Mouse (Mus musculus) kidney, adult 9 months (tissue): ENCODE results near the gene Umad1.

ENCODE experiments used
- DNase-seq: peaks from one replicate; pipeline ENCODE4 v3.0.0; 2022

Gene Umad1

GRCm38 (mm10) chr6:8421959-8422581 lies 163.0 kb downstream of the Umad1 start:
- DNase-seq = no peak

DNA sequence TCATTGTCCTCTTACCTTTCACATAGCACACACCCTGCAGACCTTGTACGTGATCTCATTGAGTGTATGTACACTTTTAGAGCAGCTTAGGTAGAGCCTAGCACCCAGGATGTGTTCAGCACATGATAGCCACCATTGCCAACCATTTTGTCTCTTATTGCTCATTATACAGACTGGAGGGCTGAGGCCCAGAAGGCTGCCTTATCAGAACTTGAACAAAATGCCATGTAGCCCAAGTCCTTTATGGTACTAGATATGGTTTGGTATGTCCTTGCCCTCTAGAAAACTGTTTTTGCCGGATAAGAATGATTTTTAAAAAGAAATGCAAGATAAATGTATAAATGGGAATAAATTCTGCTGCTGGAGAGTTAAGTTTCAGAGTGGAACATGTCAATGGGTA lies 164.1 kb downstream of the Umad1 start:
- DNase-seq = no peak

GRCm38 (mm10) chr6:8427692-8428091 lies 168.6 kb downstream of the Umad1 start:
- no peak for DNase-seq

- no peak for DNase-seq
Measured at GRCm38 (mm10) chr6:8430610-8431234, 171.6 kb downstream of the Umad1 start.

- DNase-seq = no peak
Measured at GRCm38 (mm10) chr6:8433179-8433578, 174.1 kb downstream of the Umad1 start.

- DNase-seq = no peak
Measured at GRCm38 (mm10) chr6:8437937-8438336, 178.8 kb downstream of the Umad1 start.

DNA sequence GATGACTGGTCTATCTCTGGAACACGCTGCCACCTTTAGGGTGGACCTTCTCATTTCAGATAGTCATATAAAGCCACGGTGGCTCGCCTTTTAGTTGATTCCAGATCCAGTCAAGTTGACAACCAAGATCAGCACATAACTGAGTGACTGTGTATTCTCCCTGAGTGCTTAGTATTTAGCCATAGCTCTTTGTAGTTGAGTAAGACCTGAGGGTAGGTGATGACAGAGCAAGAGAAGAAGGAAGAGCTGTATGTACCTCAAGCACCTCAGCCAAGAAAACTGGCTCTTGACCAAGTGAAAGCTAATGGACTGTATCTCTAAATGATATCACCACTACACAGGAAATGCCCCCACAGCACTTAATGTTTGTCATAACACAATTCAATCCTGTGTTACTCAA lies 182.7 kb downstream of the Umad1 start:
- no peak for DNase-seq

GRCm38 (mm10) chr6:8446786-8447185 lies 187.7 kb downstream of the Umad1 start:
- DNase-seq = no peak

DNA sequence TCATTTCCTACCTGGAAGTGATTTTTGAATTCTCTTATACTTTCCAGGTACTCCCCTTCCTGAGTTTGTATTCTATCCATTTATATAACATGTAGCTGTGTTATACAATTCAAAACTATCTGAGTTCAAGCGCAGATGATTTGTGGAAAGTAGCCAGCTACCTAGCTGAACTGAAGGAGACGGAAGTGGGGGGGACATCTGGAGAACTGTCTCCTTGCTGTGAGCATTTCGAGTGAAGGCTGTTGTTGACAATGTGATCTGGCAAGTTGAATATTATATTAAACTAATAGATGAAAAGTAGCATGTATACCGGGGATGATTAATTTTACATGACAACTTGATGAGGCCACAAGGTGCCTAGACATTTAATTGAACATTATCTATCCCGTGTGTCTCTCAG lies 196.5 kb downstream of the Umad1 start:
- DNase-seq = no peak

DNA sequence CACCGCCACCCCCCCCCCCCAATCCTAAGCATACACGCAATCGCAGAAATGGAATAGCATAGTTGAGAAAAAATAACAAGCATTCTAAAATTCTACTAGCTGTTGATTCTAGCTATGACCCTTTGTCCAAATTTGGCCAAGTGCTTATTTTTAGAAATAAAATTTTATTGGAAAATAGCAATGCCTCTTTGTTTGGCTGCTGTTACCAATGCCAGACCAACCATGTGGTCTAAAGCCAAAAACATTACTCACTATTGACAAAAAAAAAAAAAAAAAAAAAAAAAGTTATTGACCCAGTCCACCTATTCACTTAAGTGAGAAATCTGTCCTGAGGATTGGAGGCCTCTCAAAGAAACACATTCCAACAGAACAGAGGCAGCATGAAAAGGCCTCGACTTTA lies 199.5 kb downstream of the Umad1 start:
- DNase-seq = no peak

GRCm38 (mm10) chr6:8462447-8462846 lies 203.4 kb downstream of the Umad1 start:
- DNase-seq = peak; percentile 59

DNA sequence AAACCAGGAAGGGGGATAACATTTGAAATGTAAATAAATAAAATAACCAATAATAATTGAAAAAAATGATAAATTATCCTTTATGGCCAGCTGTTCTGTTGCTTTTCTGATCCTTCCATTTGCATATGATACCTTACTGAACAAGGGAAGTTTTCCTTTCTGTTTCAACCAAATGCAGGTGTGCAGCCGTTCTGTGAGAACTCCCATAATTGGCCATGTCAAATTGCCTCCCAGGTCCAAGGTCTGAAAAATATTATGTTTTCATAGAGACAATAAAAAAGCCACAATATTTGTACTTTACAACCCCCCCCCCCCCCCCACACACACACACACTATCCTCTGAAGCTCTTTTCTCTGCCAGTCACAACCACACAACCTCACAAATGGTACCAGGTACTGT lies 206.3 kb downstream of the Umad1 start:
- no peak for DNase-seq

DNA sequence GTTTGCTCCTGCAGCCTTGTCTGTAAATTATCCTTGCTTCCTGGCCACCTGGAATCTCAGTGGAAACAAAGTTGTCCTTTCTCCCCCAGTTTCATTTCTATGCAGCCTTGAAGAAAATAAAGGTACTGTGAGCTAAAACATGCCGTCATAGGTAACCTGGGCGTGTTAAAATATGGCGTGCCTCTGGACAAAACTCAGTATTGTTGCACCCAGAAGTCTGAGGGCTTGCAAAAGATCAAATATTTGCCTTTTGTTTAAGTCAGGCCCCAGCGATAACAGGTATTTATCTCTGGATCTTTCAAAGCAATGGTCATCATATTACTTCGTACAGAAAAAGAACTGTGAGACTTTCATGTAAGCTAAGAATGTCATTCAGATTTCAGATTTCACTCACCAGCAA lies 206.9 kb downstream of the Umad1 start:
- DNase-seq = no peak

DNA sequence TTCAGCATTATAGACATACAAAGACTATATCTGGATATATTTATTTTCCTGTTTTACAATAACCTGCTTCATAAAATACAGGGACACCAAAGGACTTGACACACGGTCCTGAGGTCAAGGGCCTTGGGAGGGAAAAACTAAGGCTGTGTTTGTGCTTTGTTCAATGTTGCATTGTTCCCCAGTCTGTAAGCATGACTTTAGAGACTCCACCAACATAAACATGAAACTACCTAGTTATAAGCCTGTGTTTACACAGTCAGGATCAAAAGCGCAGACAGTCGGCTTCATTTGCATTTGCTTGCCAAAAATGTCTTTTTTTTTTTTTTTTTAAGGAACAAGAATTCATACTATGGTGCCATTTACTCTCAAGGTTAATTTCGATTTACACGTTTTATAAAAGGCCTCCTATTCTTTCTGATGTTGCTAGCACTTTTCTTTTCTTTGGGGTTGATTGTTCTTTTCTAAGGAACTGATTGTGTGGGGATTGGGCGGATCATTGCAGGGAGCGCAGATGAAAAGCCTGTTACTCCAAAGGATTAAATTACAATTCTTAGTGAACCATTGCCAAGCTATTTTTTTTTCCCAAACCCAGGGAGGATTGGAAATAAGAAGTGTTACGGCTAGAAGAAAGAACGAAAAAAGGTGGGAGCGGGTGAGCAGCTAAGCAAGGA lies 208.7 kb downstream of the Umad1 start:
- no peak for DNase-seq

GRCm38 (mm10) chr6:8469918-8470317 lies 210.8 kb downstream of the Umad1 start:
- peak; percentile 46 for DNase-seq

GRCm38 (mm10) chr6:8472125-8472524 lies 213.0 kb downstream of the Umad1 start:
- DNase-seq = no peak

GRCm38 (mm10) chr6:8472915-8473314 lies 213.8 kb downstream of the Umad1 start:
- peak; percentile 32 for DNase-seq

GRCm38 (mm10) chr6:8473498-8473897 lies 214.4 kb downstream of the Umad1 start:
- no peak for DNase-seq

DNA sequence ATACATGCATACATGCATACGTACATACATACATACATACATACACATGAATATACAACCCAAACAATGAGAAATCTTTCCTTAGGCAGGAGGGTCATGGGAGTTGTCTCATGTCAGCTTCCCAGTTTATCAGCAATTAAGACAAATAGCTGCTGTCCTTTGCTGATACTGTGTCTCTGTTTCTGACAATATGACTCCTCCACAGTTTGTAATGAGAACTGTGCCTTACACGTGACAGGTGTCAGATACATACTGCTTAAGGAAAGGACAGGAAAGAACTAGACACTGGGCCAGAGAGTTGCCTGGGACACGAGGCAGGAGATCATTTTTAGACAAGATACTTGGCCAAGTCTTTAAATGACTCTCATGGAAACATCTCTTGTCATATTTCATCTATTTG lies 215.2 kb downstream of the Umad1 start:
- DNase-seq = no peak

DNA sequence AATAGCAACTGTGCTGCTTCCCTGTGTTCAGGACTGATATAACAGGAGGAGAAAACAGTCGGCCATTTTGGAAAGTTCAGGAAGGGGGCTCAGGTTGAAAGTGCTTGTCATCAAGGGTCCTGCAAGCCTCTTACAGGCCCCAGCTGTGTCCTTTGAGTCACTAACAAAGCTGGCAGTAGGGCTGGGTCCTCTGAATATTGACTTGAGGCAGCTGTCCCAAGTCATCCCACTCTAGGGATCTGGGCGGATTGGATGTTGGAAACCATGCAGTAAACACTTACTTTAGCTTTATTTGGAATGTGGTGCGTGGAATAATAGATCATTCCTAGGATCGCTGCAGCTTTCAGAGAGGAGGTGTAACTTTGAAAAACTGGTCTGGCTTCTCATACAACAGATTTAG lies 215.7 kb downstream of the Umad1 start:
- DNase-seq = no peak

DNA sequence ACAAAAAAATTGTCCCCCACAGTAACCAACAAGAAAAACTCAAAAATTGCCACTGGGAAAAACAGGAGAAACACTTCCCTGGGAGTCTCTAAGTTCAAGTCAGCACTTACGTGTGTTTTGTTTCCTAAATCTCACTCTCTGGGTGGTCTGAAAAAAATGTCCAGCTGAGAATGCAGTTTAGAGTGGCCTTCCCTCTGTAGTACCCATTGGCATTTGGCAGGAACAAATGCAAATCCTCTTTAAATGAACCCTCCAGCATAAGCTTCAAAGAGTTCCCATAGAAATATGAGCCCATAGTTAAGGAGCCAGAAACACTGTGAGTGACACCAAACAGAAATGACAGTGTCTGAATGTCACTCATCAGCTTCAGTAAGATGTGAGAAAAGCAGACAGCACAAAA lies 220.1 kb downstream of the Umad1 start:
- DNase-seq = no peak

GRCm38 (mm10) chr6:8484437-8485275 lies 225.6 kb downstream of the Umad1 start:
- no peak for DNase-seq

DNA sequence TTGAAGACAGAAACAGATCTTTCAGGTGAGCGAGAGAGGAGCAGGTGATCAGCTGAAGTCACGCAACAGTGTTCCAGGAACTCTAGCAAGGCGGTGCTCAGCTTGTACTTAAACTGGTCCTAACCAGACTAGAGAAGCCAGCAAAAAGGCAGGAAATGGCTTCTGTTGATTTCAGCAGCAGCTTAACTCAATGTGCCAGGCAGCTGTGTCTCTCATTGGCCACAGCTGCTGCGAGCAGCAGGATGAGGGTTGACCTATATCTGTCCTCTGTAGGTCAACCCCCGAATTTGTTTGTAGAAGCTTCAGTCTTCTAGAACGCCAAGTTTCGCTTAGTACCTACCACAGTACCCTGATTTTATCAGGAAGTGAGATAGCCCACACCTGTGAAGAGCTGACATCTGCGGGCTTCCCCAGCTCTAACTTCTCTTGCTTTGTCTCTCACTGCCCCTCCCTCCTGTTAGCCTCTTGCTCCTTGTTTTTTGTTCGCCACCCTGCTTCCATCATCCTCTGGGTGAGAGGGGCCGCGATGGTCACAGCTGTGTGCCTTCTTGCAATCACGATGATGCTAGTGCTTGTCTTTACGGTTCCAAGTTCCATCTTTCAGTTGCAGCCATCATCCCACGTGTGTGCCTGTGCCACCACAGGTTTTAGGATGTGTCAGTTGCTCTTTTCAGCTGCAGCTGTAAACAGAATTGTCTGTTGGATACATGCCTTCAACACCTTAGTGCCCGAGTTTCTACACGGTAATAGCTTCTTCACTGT lies 226.5 kb downstream of the Umad1 start:
- no peak for DNase-seq
